In genomic region chr10:60760377-60760776, GRCm38 (mm10) we compare ENCODE assay signal across 8 mouse cellular contexts. TPM values are rescaled to one million over a fixed set of nuclear protein-coding genes. Genes with fewer than 3 reads are reported as not detected.
DNase-seq lines count a peak whose midpoint lies in the region; ATAC-seq and TF ChIP-seq lines count a peak whose summit lies in the region.

No protein-coding gene starts in this region.

- no peak for TF ChIP-seq POLR2A in brain, embryonic 14.5 days (IDR thresholded peaks at IDR 0.05; ENCODE audit: borderline replicate concordance, extremely low read depth, insufficient read depth, insufficient read length, poor library complexity, severe bottlenecking)

- no peak overlapping the region for H3K4me3 ChIP-seq in heart, embryonic 11.5 days (ENCODE audit: low read depth, low read length)
- no peak overlapping the region for H3K4me3 ChIP-seq in kidney, embryonic 15.5 days (replicated peaks)
- no peak overlapping the region for H3K4me3 ChIP-seq in limb, embryonic 15.5 days

- H3K36me3 ChIP-seq in heart, embryonic 11.5 days (ENCODE audit: control insufficient read depth, insufficient read depth, low read length), result peaks cover 8% of the 10 kb centered on the region
- H3K36me3 ChIP-seq in kidney, embryonic 15.5 days, result peaks cover 5% of the 10 kb centered on the region; the same call in 1 of the 2 replicates
- peaks cover 10% of the 10 kb centered on the region; the same call in 1 of the 2 replicates for H3K36me3 ChIP-seq in limb, embryonic 15.5 days

- H3K27me3 ChIP-seq in heart, embryonic 11.5 days (ENCODE audit: control insufficient read depth, insufficient read depth, low read length), result no peaks in the 10 kb centered on the region
- H3K27me3 ChIP-seq in kidney, embryonic 15.5 days, result 0 out of 2 replicates have a peak, but pooled peaks cover 2% of the 10 kb centered on the region
- no peaks in the 10 kb centered on the region for H3K27me3 ChIP-seq in limb, embryonic 15.5 days

- H3K4me2 ChIP-seq in heart, embryonic 11.5 days, result no peak overlapping the region
- no peak overlapping the region for H3K4me2 ChIP-seq in kidney, embryonic 15.5 days
- no peak overlapping the region for H3K4me2 ChIP-seq in limb, embryonic 15.5 days

- no peaks in the 10 kb centered on the region; the same call in 1 of the 2 replicates for H3K9me3 ChIP-seq in heart, embryonic 11.5 days (replicated peaks; ENCODE audit: control insufficient read depth, low read length)
- H3K9me3 ChIP-seq in kidney, embryonic 15.5 days (replicated peaks), result no peaks in the 10 kb centered on the region
- H3K9me3 ChIP-seq in limb, embryonic 15.5 days, result no peaks in the 10 kb centered on the region

- H3K9ac ChIP-seq in heart, embryonic 11.5 days (ENCODE audit: low read depth, low read length), result no peak overlapping the region
- no peak overlapping the region for H3K9ac ChIP-seq in kidney, embryonic 15.5 days
- H3K9ac ChIP-seq in limb, embryonic 15.5 days, result no peak overlapping the region

- WGBS in heart, embryonic 11.5 days (ENCODE audit: insufficient replicate concordance), result 3% methylated on average over 14 of the region's 14 CpGs
- WGBS in kidney, embryonic 15.5 days, result 6% methylated on average over 14 of the region's 14 CpGs
- 6% methylated on average over 13 of the region's 14 CpGs for WGBS in limb, embryonic 15.5 days

- H3K27ac ChIP-seq in heart, embryonic 11.5 days (ENCODE audit: low read depth, low read length), result no peak overlapping the region
- no peak overlapping the region for H3K27ac ChIP-seq in kidney, embryonic 15.5 days
- H3K27ac ChIP-seq in limb, embryonic 15.5 days, result no peak overlapping the region

- no peaks in the 10 kb centered on the region for H3K4me1 ChIP-seq in heart, embryonic 11.5 days (ENCODE audit: control insufficient read depth, insufficient read depth, low read length)
- H3K4me1 ChIP-seq in kidney, embryonic 15.5 days, result no peaks in the 10 kb centered on the region
- no peaks in the 10 kb centered on the region for H3K4me1 ChIP-seq in limb, embryonic 15.5 days

- ATAC-seq in erythroid progenitor cell, adult 5-6 weeks (replicated peaks; ENCODE audit: low FRiP score, poor library complexity, severe bottlenecking), result peak; percentile 75
- ATAC-seq in heart, embryonic 11.5 days (replicated peaks; ENCODE audit: insufficient number of reproducible peaks, low FRiP score, low TSS enrichment), result 0 out of 2 replicates have a peak, but pooled peaks have one; percentile 36
- peak; percentile 82 for ATAC-seq in kidney, embryonic 15.5 days (replicated peaks; ENCODE audit: low FRiP score)
- 0 out of 2 replicates have a peak, but pooled peaks have one; percentile 52 for ATAC-seq in limb, embryonic 15.5 days (ENCODE audit: insufficient number of reproducible peaks, low FRiP score, low TSS enrichment, low read depth)
- peak; percentile 89 for ATAC-seq in monocyte, adult 5-6 weeks (replicated peaks; ENCODE audit: insufficient number of reproducible peaks, low FRiP score, low TSS enrichment, poor library complexity, severe bottlenecking)

- peak; percentile 91 for DNase-seq in CD4-positive helper T cell, adult 2 months (ENCODE audit: low read depth, low spot score)
- peak; percentile 97 for DNase-seq in brain, embryonic 14.5 days (ENCODE audit: low read depth)
- peak; percentile 86 to 88 for DNase-seq in spleen, postnatal 36 days (ENCODE audit: low spot score in 2 of 2)

- TF ChIP-seq CTCF in brain, embryonic 14.5 days (IDR thresholded peaks at IDR 0.05; ENCODE audit: borderline replicate concordance, extremely low read depth, insufficient read depth, insufficient read length), result peak; percentile 97

RNA-seq across cellular contexts. Expression of gene Slc29a3, which starts 7.8 kb away (rescaled TPM):
- 8.8 and 11.1 TPM in 2 replicates for polyA plus RNA-seq in brain, embryonic 14.5 days (2012; rRNA removed)
- 9.6 and 17.7 TPM in 2 replicates for total RNA-seq in erythroid progenitor cell, adult 5-6 weeks (2015; ENCODE audit: low replicate concordance)
- 2.6 and 2.7 TPM in 2 replicates for total RNA-seq in erythroid progenitor cell, adult 5-6 weeks (2017; ENCODE audit: low replicate concordance)
- polyA plus RNA-seq in heart, embryonic 11.5 days (2014; fragmentation: Nextera tagmentation; extraction: Ambion mirVana), result 4.6 and 4.8 TPM in 2 replicates
- polyA plus RNA-seq in kidney, embryonic 15.5 days (2015; fragmentation: Nextera tagmentation; extraction: Ambion mirVana), result 13.4 and 15.5 TPM in 2 replicates
- polyA plus RNA-seq in limb, embryonic 15.5 days (2015; fragmentation: Nextera tagmentation; extraction: Ambion mirVana), result 16.0 and 17.9 TPM in 2 replicates
- total RNA-seq in monocyte, adult 5-6 weeks (2017), result 5.0 to 8.1 TPM (median 5.5 TPM) in 3 replicates

Comparison
In these comparisons a context has a peak if more than half of its experiments do, and no peak if none do; other contexts are left out.
1. ATAC-seq: peak in every context shown above with its lines; median percentile 89 in monocyte, adult 5-6 weeks; 82 in kidney, embryonic 15.5 days; 75 in erythroid progenitor cell, adult 5-6 weeks; 52 in limb, embryonic 15.5 days; 36 in heart, embryonic 11.5 days.